Mouse (Mus musculus): ENCODE results near the gene Cfap61.

Gene Cfap61

GRCm38 (mm10) chr2:145934339-145935231 is at the start of gene Cfap61, which contains the start of gene Crnkl1:
TSS of gene Cfap61 (plus strand) at chr2:145934784.
TSS of gene Crnkl1 (minus strand) at chr2:145935014.
- in situ Hi-C loops (cut with MboI, MseI) = loop anchor here (25.0 kb wide), 1 partner anchor 578 kb away; the partner anchor contains the start of gene Ralgapa2

- in situ Hi-C loops (cut with MboI, MseI) = loop anchor here (25.0 kb wide), 1 partner anchor 698 kb away; no protein-coding TSS in a partner anchor
Observed at GRCm38 (mm10) chr2:145884913-145885785, 49.4 kb upstream of the Cfap61 start.

GRCm38 (mm10) chr2:145887937-145888765 is 46.4 kb upstream of the Cfap61 start:
- in situ Hi-C loops (cut with MboI, MseI) = loop anchor here (25.0 kb wide), 1 partner anchor 701 kb away; no protein-coding TSS in a partner anchor

GRCm38 (mm10) chr2:145888766-145889480 is 45.7 kb upstream of the Cfap61 start:
- in situ Hi-C loops (cut with MboI, MseI) = loop anchor here (25.0 kb wide), 1 partner anchor 702 kb away; no protein-coding TSS in a partner anchor

- in situ Hi-C loops (cut with MboI, MseI) = loop anchor here (10.0 to 25.0 kb wide), 2 partner anchors 76 to 703 kb away; no protein-coding TSS in a partner anchor
Observed at GRCm38 (mm10) chr2:145890571-145890970, 44.0 kb upstream of the Cfap61 start.

GRCm38 (mm10) chr2:145893756-145894155 is 40.8 kb upstream of the Cfap61 start:
- in situ Hi-C loops (cut with MboI, MseI) = loop anchor here (10.0 to 25.0 kb wide), 2 partner anchors 79 to 706 kb away; no protein-coding TSS in a partner anchor

- in situ Hi-C loops (cut with MboI, MseI) = loop anchor here (10.0 to 25.0 kb wide), 2 partner anchors 83 to 711 kb away; no protein-coding TSS in a partner anchor
Observed at GRCm38 (mm10) chr2:145898106-145898505, 36.5 kb upstream of the Cfap61 start.

GRCm38 (mm10) chr2:145900318-145900717 is 34.3 kb upstream of the Cfap61 start:
- in situ Hi-C loops (cut with MboI, MseI) = loop anchor here (10.0 kb wide), 1 partner anchor 1114 kb away; the partner anchor contains the start of gene Xrn2

- in situ Hi-C loops (cut with MboI, MseI) = loop anchor here (10.0 kb wide), 1 partner anchor 1113 kb away; the partner anchor contains the start of gene Xrn2
Observed at GRCm38 (mm10) chr2:145901861-145902260, 32.7 kb upstream of the Cfap61 start, which contains the start of gene Naa20. TSS of gene Naa20 (plus strand) at chr2:145902099.

GRCm38 (mm10) chr2:145903061-145903901 is 31.3 kb upstream of the Cfap61 start:
- in situ Hi-C loops (cut with MboI, MseI) = loop anchor here (10.0 kb wide), 1 partner anchor 1112 kb away; the partner anchor contains the start of gene Xrn2

GRCm38 (mm10) chr2:145903983-145904616 is 30.5 kb upstream of the Cfap61 start:
- in situ Hi-C loops (cut with MboI, MseI) = loop anchor here (10.0 kb wide), 1 partner anchor 1111 kb away; the partner anchor contains the start of gene Xrn2

- in situ Hi-C loops (cut with MboI, MseI) = loop anchor here (10.0 kb wide), 1 partner anchor 1110 kb away; the partner anchor contains the start of gene Xrn2
Observed at GRCm38 (mm10) chr2:145905156-145905555, 29.4 kb upstream of the Cfap61 start.

GRCm38 (mm10) chr2:145905884-145906283 is 28.7 kb upstream of the Cfap61 start:
- in situ Hi-C loops (cut with MboI, MseI) = loop anchor here (10.0 kb wide), 1 partner anchor 1109 kb away; the partner anchor contains the start of gene Xrn2

- in situ Hi-C loops (cut with MboI, MseI) = loop anchor here (10.0 kb wide), 1 partner anchor 1376 kb away; no protein-coding TSS in a partner anchor
Observed at GRCm38 (mm10) chr2:145920941-145921650, 13.5 kb upstream of the Cfap61 start.

GRCm38 (mm10) chr2:145936975-145937374 is 2.4 kb downstream of the Cfap61 start:
- in situ Hi-C loops (cut with MboI, MseI) = loop anchor here (25.0 kb wide), 1 partner anchor 575 kb away; the partner anchor contains the start of gene Ralgapa2

GRCm38 (mm10) chr2:145941403-145941802 is 6.8 kb downstream of the Cfap61 start:
- in situ Hi-C loops (cut with MboI, MseI) = loop anchor here (25.0 kb wide), 1 partner anchor 571 kb away; the partner anchor contains the start of gene Ralgapa2

GRCm38 (mm10) chr2:145944286-145944685 is 9.7 kb downstream of the Cfap61 start:
- in situ Hi-C loops (cut with MboI, MseI) = loop anchor here (25.0 kb wide), 1 partner anchor 568 kb away; the partner anchor contains the start of gene Ralgapa2
